Mouse (Mus musculus): Measurements from ENCODE around the gene Hus1b. TPM values are rescaled to one million over a fixed set of nuclear protein-coding genes. Genes with fewer than 3 reads are reported as not detected.

The Hus1b gene
- polyA plus RNA-seq, 1 experiment from 2014 or later: 0.32 TPM

Other genes starting within 250 kb of the Hus1b start
- 0.03 and 0.06 TPM in 2 replicates for gene Irf4, start 198.5 kb downstream of the Hus1b start, polyA plus RNA-seq (2016; fragmentation: Nextera tagmentation; extraction: Ambion mirVana)
- gene Exoc2, start 26.3 kb upstream of the Hus1b start, polyA plus RNA-seq (2016; fragmentation: Nextera tagmentation; extraction: Ambion mirVana): 37.4 and 38.7 TPM in 2 replicates
- 0.14 and 0.19 TPM in 2 replicates for gene Gm5447, start 26.4 kb upstream of the Hus1b start, polyA plus RNA-seq (2016; fragmentation: Nextera tagmentation; extraction: Ambion mirVana)